Mouse (Mus musculus) liver, embryonic 13.5 days (tissue): ENCODE measurements around the gene Abcf3. TPM values are rescaled to one million over a fixed set of nuclear protein-coding genes. Genes with fewer than 3 reads are reported as not detected.
A peak's percentile ranks its signal among the peaks of the same experiment; 100 is the strongest.

ENCODE experiments used
- ATAC-seq: fragments of 200-750 bp; cut with Nextera tagmentation; 2 replicates; pipeline ENCODE4 v1.8.0; 2017; ENCODE audit warnings: low read depth, mild to moderate bottlenecking, moderate number of reproducible peaks, moderate library complexity
- DNase-seq: peaks from one replicate; pipeline ENCODE4 v3.0.0; 2022
- H3K27ac ChIP-seq: fragments of 300-500 bp; sonication (generic); 2 replicates; pipeline ENCODE4 v1.5.1; 2015; ENCODE audit warnings: moderate library complexity, mild to moderate bottlenecking, inconsistent platforms
- H3K27me3 ChIP-seq: fragments of 300-500 bp; sonication (generic); 2 replicates; pipeline ENCODE4 v1.6.1; 2015; ENCODE audit warnings: mild to moderate bottlenecking, inconsistent platforms
- H3K36me3 ChIP-seq: fragments of 300-500 bp; sonication (generic); 2 replicates; pipeline ENCODE4 v1.6.1; 2015; ENCODE audit warnings: mild to moderate bottlenecking, inconsistent platforms
- H3K4me1 ChIP-seq: fragments of 300-500 bp; sonication (generic); replicated peaks from 2 replicates; pipeline ENCODE4 v1.6.1; 2015; ENCODE audit warnings: inconsistent platforms
- H3K4me2 ChIP-seq: fragments of 300-500 bp; sonication (generic); 2 replicates; pipeline ENCODE4 v1.6.1; 2015; ENCODE audit warnings: inconsistent platforms, mild to moderate bottlenecking, moderate library complexity
- H3K4me3 ChIP-seq: fragments of 300-500 bp; sonication (generic); replicated peaks from 2 replicates; pipeline ENCODE4 v1.5.1; 2015; ENCODE audit warnings: mild to moderate bottlenecking, inconsistent platforms
- H3K9ac ChIP-seq: fragments of 300-500 bp; sonication (generic); 2 replicates; pipeline ENCODE4 v1.6.1; 2015; ENCODE audit warnings: mild to moderate bottlenecking, inconsistent platforms
- H3K9me3 ChIP-seq: fragments of 300-500 bp; sonication (generic); replicated peaks from 2 replicates; pipeline ENCODE4 v1.6.1; 2016; ENCODE audit warnings: inconsistent platforms
- WGBS: fragments of 180-500 bp; shearing (Covaris S2); methylation state at CpG from one replicate; pipeline ENCODE4 v1.1.7; 2015; ENCODE audit not compliant: insufficient replicate concordance; 5-methylcytosine and 5-hydroxymethylcytosine counted together
- polyA plus RNA-seq: library from polyadenylated mRNA; unstranded; fragments of >200 nt; fragmentation: Nextera tagmentation; extraction: Ambion mirVana; gene quantifications from 2 replicates; pipeline ENCODE4 v1.2.1, GENCODE M21; 2015

Gene Abcf3
- polyA plus RNA-seq, 1 experiment from 2014 or later: 27.0 TPM

- peak; percentile 86 for ATAC-seq
- H3K9me3 ChIP-seq: no peaks in the 10 kb centered on the region
- peaks cover 80% of the 10 kb centered on the region for H3K36me3 ChIP-seq
- H3K4me2 ChIP-seq: peak overlapping the region; percentile 26
- WGBS: 55% methylated on average over 5 of the region's 5 CpGs
- no peak overlapping the region for H3K4me3 ChIP-seq
- peak overlapping the region; percentile 72 for H3K27ac ChIP-seq
- peak overlapping the region; percentile 35 for H3K9ac ChIP-seq
- DNase-seq: peak; percentile 40
- peaks cover 31% of the 10 kb centered on the region for H3K4me1 ChIP-seq
- H3K27me3 ChIP-seq: no peaks in the 10 kb centered on the region
These were observed 19.6 kb upstream of the Abcf3 start for GRCm38 (mm10) chr16:20528779-20529178.

- Histone ChIP-seq H3K4me3 (no peak overlapping the region), H3K4me1 (peaks cover 31% of the 10 kb centered on the region), H3K9ac (peak overlapping the region; percentile 35; the same call in 1 of the 2 replicates), H3K27ac (peak overlapping the region; percentile 72), H3K36me3 (peaks cover 74% of the 10 kb centered on the region), H3K4me2 (peak overlapping the region; percentile 26; the same call in 1 of the 2 replicates), H3K27me3 (no peaks in the 10 kb centered on the region), H3K9me3 (no peaks in the 10 kb centered on the region)
- no peak for DNase-seq
- 80% methylated on average over 1 of the region's 1 CpGs for WGBS
- ATAC-seq: no peak
These were observed 19.0 kb upstream of the Abcf3 start for GRCm38 (mm10) chr16:20529375-20529774.

- no peak overlapping the region for H3K27ac ChIP-seq
- H3K9me3 ChIP-seq: no peaks in the 10 kb centered on the region
- 91% methylated on average over 20 of the region's 20 CpGs for WGBS
- no peak for ATAC-seq
- H3K9ac ChIP-seq: no peak overlapping the region
- DNase-seq: no peak
- H3K4me1 ChIP-seq: peaks cover 33% of the 10 kb centered on the region
- H3K36me3 ChIP-seq: peaks cover 61% of the 10 kb centered on the region
- H3K27me3 ChIP-seq: no peaks in the 10 kb centered on the region
- H3K4me2 ChIP-seq: no peak overlapping the region
- no peak overlapping the region for H3K4me3 ChIP-seq
These were observed 17.4 kb upstream of the Abcf3 start for GRCm38 (mm10) chr16:20530941-20531340.

GRCm38 (mm10) chr16:20534617-20535295 is 13.6 kb upstream of the Abcf3 start:
- Histone ChIP-seq H3K4me1 (peaks cover 42% of the 10 kb centered on the region), H3K9ac (no peak overlapping the region), H3K4me3 (peak overlapping the region; percentile 34), H3K36me3 (peaks cover 49% of the 10 kb centered on the region), H3K27ac (no peak overlapping the region), H3K4me2 (peak overlapping the region; percentile 37), H3K9me3 (no peaks in the 10 kb centered on the region), H3K27me3 (no peaks in the 10 kb centered on the region)
- ATAC-seq (no peak), DNase-seq (no peak)
- 38% methylated on average over 10 of the region's 10 CpGs for WGBS

- no peaks in the 10 kb centered on the region for H3K9me3 ChIP-seq
- peak within 1 kb of the TSS; percentile 94 for H3K27ac ChIP-seq
- DNase-seq: peak; percentile 92
- 0% methylated on average over 46 of the region's 52 CpGs for WGBS
- peak within 1 kb of the TSS; percentile 91 for H3K9ac ChIP-seq
- peaks cover 49% of the 10 kb centered on the region for H3K36me3 ChIP-seq
- H3K4me3 ChIP-seq: peak within 1 kb of the TSS; percentile 80
- H3K4me1 ChIP-seq: peaks cover 46% of the 10 kb centered on the region
- ATAC-seq: peak; percentile 94
- peak within 1 kb of the TSS; percentile 88 for H3K4me2 ChIP-seq
- no peaks in the 10 kb centered on the region for H3K27me3 ChIP-seq
These were observed 12.9 kb upstream of the Abcf3 start, which contains the start of gene Ap2m1 for GRCm38 (mm10) chr16:20535296-20536080. TSS of gene Ap2m1 (plus strand) at chr16:20535478.

GRCm38 (mm10) chr16:20536081-20536665 is 12.2 kb upstream of the Abcf3 start:
- DNase-seq (no peak), ATAC-seq (no peak)
- Histone ChIP-seq H3K4me2 (peak overlapping the region; percentile 88), H3K27me3 (no peaks in the 10 kb centered on the region), H3K4me1 (peaks cover 49% of the 10 kb centered on the region), H3K4me3 (peak overlapping the region; percentile 80), H3K36me3 (peaks cover 49% of the 10 kb centered on the region), H3K27ac (peak overlapping the region; percentile 94), H3K9ac (peak overlapping the region; percentile 91), H3K9me3 (no peaks in the 10 kb centered on the region)
- 16% methylated on average over 9 of the region's 9 CpGs for WGBS

- Histone ChIP-seq H3K27me3 (no peaks in the 10 kb centered on the region), H3K9me3 (no peaks in the 10 kb centered on the region), H3K36me3 (peaks cover 49% of the 10 kb centered on the region), H3K4me1 (peaks cover 49% of the 10 kb centered on the region), H3K9ac (peak overlapping the region; percentile 91), H3K4me3 (peak overlapping the region; percentile 80), H3K27ac (peak overlapping the region; percentile 94), H3K4me2 (peak overlapping the region; percentile 88)
- DNase-seq (peak; percentile 27), ATAC-seq (no peak)
- 26% methylated on average over 5 of the region's 5 CpGs for WGBS
These were observed 11.3 kb upstream of the Abcf3 start for GRCm38 (mm10) chr16:20537071-20537471.

GRCm38 (mm10) chr16:20537601-20538320 is 10.6 kb upstream of the Abcf3 start:
- 29% methylated on average over 6 of the region's 6 CpGs for WGBS
- H3K4me3 ChIP-seq: peak overlapping the region; percentile 80
- H3K9me3 ChIP-seq: no peaks in the 10 kb centered on the region
- ATAC-seq: no peak
- H3K9ac ChIP-seq: peak overlapping the region; percentile 91
- peak overlapping the region; percentile 88 for H3K4me2 ChIP-seq
- H3K27ac ChIP-seq: peak overlapping the region; percentile 94
- H3K36me3 ChIP-seq: peaks cover 53% of the 10 kb centered on the region
- no peaks in the 10 kb centered on the region for H3K27me3 ChIP-seq
- peaks cover 49% of the 10 kb centered on the region for H3K4me1 ChIP-seq
- peak; percentile 23 for DNase-seq

GRCm38 (mm10) chr16:20539649-20540048 is 8.7 kb upstream of the Abcf3 start:
- peak overlapping the region; percentile 43; the same call in 1 of the 2 replicates for H3K27ac ChIP-seq
- no peak overlapping the region for H3K4me3 ChIP-seq
- peaks cover 69% of the 10 kb centered on the region for H3K36me3 ChIP-seq
- H3K9ac ChIP-seq: no peak overlapping the region
- no peak for DNase-seq
- ATAC-seq: no peak
- H3K4me1 ChIP-seq: peaks cover 47% of the 10 kb centered on the region
- no peaks in the 10 kb centered on the region for H3K9me3 ChIP-seq
- WGBS: 40% methylated on average over 3 of the region's 3 CpGs
- H3K27me3 ChIP-seq: no peaks in the 10 kb centered on the region
- H3K4me2 ChIP-seq: no peak overlapping the region

- Histone ChIP-seq H3K27me3 (no peaks in the 10 kb centered on the region), H3K4me2 (no peak overlapping the region; the same call in 1 of the 2 replicates), H3K27ac (0 out of 2 replicates have a peak overlapping the region, but pooled peaks have one; percentile 43), H3K9ac (peak overlapping the region; percentile 17; the same call in 1 of the 2 replicates), H3K4me1 (peaks cover 46% of the 10 kb centered on the region), H3K4me3 (no peak overlapping the region), H3K36me3 (peaks cover 77% of the 10 kb centered on the region), H3K9me3 (no peaks in the 10 kb centered on the region)
- no peak for DNase-seq
- no peak for ATAC-seq
- 34% methylated on average over 4 of the region's 4 CpGs for WGBS
These were observed 7.9 kb upstream of the Abcf3 start for GRCm38 (mm10) chr16:20540438-20540837.
